8 mouse cellular contexts compared by ENCODE assay signal in the genomic region with DNA sequence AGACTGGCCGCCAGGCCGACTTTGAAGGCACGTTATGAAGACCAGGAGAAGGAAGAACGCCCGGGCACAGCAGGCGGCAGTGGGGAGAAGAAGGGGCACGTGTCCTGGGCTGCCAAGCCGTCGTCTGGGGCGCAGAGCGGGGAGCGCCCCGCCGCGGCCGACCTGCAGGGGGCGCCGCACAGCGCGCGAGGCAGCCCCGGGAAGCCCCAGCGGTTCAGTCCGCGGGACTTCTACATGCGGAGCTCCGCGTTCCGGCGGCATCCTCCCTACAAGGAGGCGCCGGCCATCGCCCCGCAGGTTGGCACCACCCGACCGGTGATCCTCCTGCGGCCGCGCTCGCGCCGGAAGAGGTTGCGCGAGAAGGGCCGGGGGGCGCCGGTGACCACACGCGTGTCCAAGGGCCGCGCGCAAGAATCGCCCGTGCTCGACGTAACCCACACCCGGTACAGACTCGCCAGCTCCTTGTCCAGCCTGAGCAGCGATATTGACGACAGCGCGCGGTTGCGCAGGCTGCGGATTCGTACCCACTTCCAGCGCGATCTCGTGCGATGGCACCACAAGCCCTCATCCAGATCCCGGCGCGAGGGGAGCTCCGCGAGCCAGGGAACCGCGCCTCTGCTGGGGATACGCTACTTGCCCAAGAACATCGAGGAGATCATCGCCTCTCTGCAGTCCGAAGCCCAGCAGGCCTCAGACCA. TPM values are rescaled to one million over a fixed set of nuclear protein-coding genes. Genes with fewer than 3 reads are reported as not detected.
DNase-seq lines count a peak whose midpoint lies in the region; ATAC-seq and TF ChIP-seq lines count a peak whose summit lies in the region.

No protein-coding gene starts in this region.

- WGBS in heart, embryonic 14.5 days, result 2% methylated on average over 81 of the region's 81 CpGs
- 4% methylated on average over 77 of the region's 81 CpGs for WGBS in forebrain, postnatal 0 days
- whole genome bisulfite sequencing in stomach, embryonic 14.5 days, result 5% methylated on average over 79 of the region's 81 CpGs

- ATAC-seq in heart, embryonic 14.5 days (ENCODE audit: insufficient number of reproducible peaks, insufficient read depth, low FRiP score, low read depth), result peak; percentile 81
- peak; percentile 98 for ATAC-seq in forebrain, postnatal 0 days
- ATAC-seq in stomach, embryonic 14.5 days (ENCODE audit: insufficient number of reproducible peaks, insufficient read depth, low FRiP score, low read depth), result peak; percentile 78; the same call in 1 of the 2 replicates

- no peak for DNase-seq in heart, postnatal 25 days (ENCODE audit: low spot score)
- DNase-seq in adrenal gland, postnatal 10 days, result peak; percentile 47
- peak; percentile 79 for DNase-seq in forebrain, postnatal 0 days
- peak; percentile 22 for DNase-seq in kidney, postnatal 14 days
- peak; percentile 42 for DNase-seq in lung, postnatal 25 days (ENCODE audit: low spot score)
- DNase-seq in adipocyte (ENCODE audit: low spot score), result no peak

- H3K9me3 ChIP-seq in heart, embryonic 14.5 days (ENCODE audit: control insufficient read depth, low read length), result no peaks in the 10 kb centered on the region
- no peaks in the 10 kb centered on the region for H3K9me3 ChIP-seq in forebrain, postnatal 0 days (ENCODE audit: low read length)
- no peaks in the 10 kb centered on the region; the same call in 1 of the 2 replicates for H3K9me3 ChIP-seq in stomach, embryonic 14.5 days (ENCODE audit: control insufficient read depth, low read depth, low read length)

- TF ChIP-seq CTCF in forebrain, postnatal 0 days (IDR thresholded peaks at IDR 0.05; ENCODE audit: low read depth), result peak; percentile 69

- intact Hi-C loops in heart, postnatal 25 days (cut with DNase I), result no loop called here

- H3K9ac ChIP-seq in heart, embryonic 14.5 days (ENCODE audit: low read length), result peak overlapping the region; percentile 69
- H3K9ac ChIP-seq in forebrain, postnatal 0 days, result peak overlapping the region; percentile 53
- peak overlapping the region; percentile 48 for H3K9ac ChIP-seq in stomach, embryonic 14.5 days (replicated peaks; ENCODE audit: low read depth, low read length)

- H3K27ac ChIP-seq in heart, embryonic 14.5 days (replicated peaks in 1 of 2; ENCODE audit: control insufficient read depth in 1 of 2, insufficient read depth in 1 of 2, low read depth in 2 of 2, low read length in 2 of 2), result no peak overlapping the region
- H3K27ac ChIP-seq in forebrain, postnatal 0 days (ENCODE audit: low read depth, low read length), result no peak overlapping the region
- H3K27ac ChIP-seq in stomach, embryonic 14.5 days (ENCODE audit: low read length), result no peak overlapping the region

- H3K36me3 ChIP-seq in heart, embryonic 14.5 days (ENCODE audit: control insufficient read depth, insufficient read depth, low read length), result no peaks in the 10 kb centered on the region
- no peaks in the 10 kb centered on the region for H3K36me3 ChIP-seq in forebrain, postnatal 0 days (ENCODE audit: insufficient read depth)
- no peaks in the 10 kb centered on the region for H3K36me3 ChIP-seq in stomach, embryonic 14.5 days (ENCODE audit: control insufficient read depth, insufficient read depth, low read length)

- H3K4me3 ChIP-seq in heart, embryonic 14.5 days (ENCODE audit: control insufficient read depth in 1 of 2, insufficient read depth in 1 of 2, low read depth in 1 of 2, low read length in 2 of 2), result peak overlapping the region; percentile 45 to 47
- peak overlapping the region; percentile 51 for H3K4me3 ChIP-seq in forebrain, postnatal 0 days (ENCODE audit: low read depth, low read length)
- peak overlapping the region; percentile 44 for H3K4me3 ChIP-seq in stomach, embryonic 14.5 days (ENCODE audit: low read depth, low read length)

- peak overlapping the region; percentile 90 for H3K4me2 ChIP-seq in heart, embryonic 14.5 days (ENCODE audit: low read length)
- H3K4me2 ChIP-seq in forebrain, postnatal 0 days (ENCODE audit: low read depth), result peak overlapping the region; percentile 76
- H3K4me2 ChIP-seq in stomach, embryonic 14.5 days (replicated peaks; ENCODE audit: low read depth, low read length), result peak overlapping the region; percentile 78

- H3K4me1 ChIP-seq in heart, embryonic 14.5 days (ENCODE audit: control insufficient read depth in 2 of 2, insufficient read depth in 2 of 2, low read length in 2 of 2), result peaks cover 3 to 5% of the 10 kb centered on the region in 2 experiments; a peak in 2 of 4 replicates
- no peaks in the 10 kb centered on the region for H3K4me1 ChIP-seq in forebrain, postnatal 0 days (ENCODE audit: insufficient read depth)
- no peaks in the 10 kb centered on the region for H3K4me1 ChIP-seq in stomach, embryonic 14.5 days (ENCODE audit: control insufficient read depth, insufficient read depth, low read length)

- H3K27me3 ChIP-seq in heart, embryonic 14.5 days (ENCODE audit: control insufficient read depth, insufficient read depth, low read length), result peaks cover 18% of the 10 kb centered on the region; the same call in 1 of the 2 replicates
- H3K27me3 ChIP-seq in forebrain, postnatal 0 days (ENCODE audit: insufficient read depth, low read length), result peaks cover 18% of the 10 kb centered on the region
- H3K27me3 ChIP-seq in stomach, embryonic 14.5 days (ENCODE audit: control insufficient read depth, insufficient read depth, low read length), result no peaks in the 10 kb centered on the region

RNA-seq across cellular contexts. Expression of a gene that starts 12.2 kb away (rescaled TPM):
- polyA plus RNA-seq in heart, embryonic 14.5 days (2014; fragmentation: Nextera tagmentation; extraction: Ambion mirVana), result 0.09 and 0.41 TPM in 2 replicates
- under 1 TPM in 1 of 2 experiments, not detected in 1; 0.08 TPM for total RNA-seq in heart, postnatal 25 days (2021)
- under 1 TPM in 1 of 2 experiments, not detected in 1; 0.06 TPM for total RNA-seq in adrenal gland, postnatal 10 days (2021)
- 1.2 TPM in 2 replicates for total RNA-seq in forebrain, postnatal 0 days (2014; rRNA removed)
- 0.34 and 0.74 TPM in 2 replicates for polyA plus RNA-seq in forebrain, postnatal 0 days (2015; fragmentation: Nextera tagmentation; extraction: Ambion mirVana)
- 9.0 and 11.4 TPM in 2 replicates for polyA plus RNA-seq in stomach, embryonic 14.5 days (2014; fragmentation: Nextera tagmentation; extraction: Ambion mirVana)

RNA-seq across cellular contexts. Expression of a gene that starts 29.4 kb away (rescaled TPM):
- 0.42 TPM in 1 of 2 replicates, not detected in the other for polyA plus RNA-seq in heart, embryonic 14.5 days (2014; fragmentation: Nextera tagmentation; extraction: Ambion mirVana)
- not detected for total RNA-seq in heart, postnatal 25 days (2021)
- under 1 TPM; 0.45 to 0.96 TPM for total RNA-seq in adrenal gland, postnatal 10 days (2021)
- 0.08 and 1.2 TPM in 2 replicates for total RNA-seq in forebrain, postnatal 0 days (2014; rRNA removed)
- 0.23 and 0.36 TPM in 2 replicates for polyA plus RNA-seq in forebrain, postnatal 0 days (2015; fragmentation: Nextera tagmentation; extraction: Ambion mirVana)
- 19.6 and 20.0 TPM in 2 replicates for polyA plus RNA-seq in stomach, embryonic 14.5 days (2014; fragmentation: Nextera tagmentation; extraction: Ambion mirVana)

Comparison
In these comparisons a context has a peak if more than half of its experiments do, and no peak if none do; other contexts are left out.
1. DNase-seq: peak in adrenal gland, postnatal 10 days (single experiment), forebrain, postnatal 0 days (single experiment), kidney, postnatal 14 days (single experiment) and lung, postnatal 25 days (single experiment); none in heart, postnatal 25 days (single experiment) and adipocyte (single experiment).
2. Peak in every context shown above with its lines, with median percentiles within 50 percentile points of each other: ATAC-seq, H3K4me2 ChIP-seq, H3K4me3 ChIP-seq and H3K9ac ChIP-seq.